Mouse (Mus musculus) small intestine, adult 10 weeks (tissue): ENCODE data around the gene Fam192a. TPM values are rescaled to one million over a fixed set of nuclear protein-coding genes. Genes with fewer than 3 reads are reported as not detected.

Source experiments
- polyA plus RNA-seq: library from polyadenylated mRNA; stranded (reverse); fragments of 350-450 nt; fragmentation: Illumina TruSeq; extraction: RNeasy Lipid Tissue Mini Kit (QIAGEN cat#74804); gene quantifications from one replicate; pipeline ENCODE4 v1.2.3, GENCODE M21; 2014; ENCODE audit warnings: low replicate concordance

The Fam192a gene
- 56.4 TPM for polyA plus RNA-seq

GRCm38 (mm10) chr8:94601607-94602385 lies at the start of gene Fam192a, which contains the start of gene Rspry1:
Fam192a (minus strand) TSS chr8:94601997.
Rspry1 (plus strand) TSS chr8:94601937.

DNA sequence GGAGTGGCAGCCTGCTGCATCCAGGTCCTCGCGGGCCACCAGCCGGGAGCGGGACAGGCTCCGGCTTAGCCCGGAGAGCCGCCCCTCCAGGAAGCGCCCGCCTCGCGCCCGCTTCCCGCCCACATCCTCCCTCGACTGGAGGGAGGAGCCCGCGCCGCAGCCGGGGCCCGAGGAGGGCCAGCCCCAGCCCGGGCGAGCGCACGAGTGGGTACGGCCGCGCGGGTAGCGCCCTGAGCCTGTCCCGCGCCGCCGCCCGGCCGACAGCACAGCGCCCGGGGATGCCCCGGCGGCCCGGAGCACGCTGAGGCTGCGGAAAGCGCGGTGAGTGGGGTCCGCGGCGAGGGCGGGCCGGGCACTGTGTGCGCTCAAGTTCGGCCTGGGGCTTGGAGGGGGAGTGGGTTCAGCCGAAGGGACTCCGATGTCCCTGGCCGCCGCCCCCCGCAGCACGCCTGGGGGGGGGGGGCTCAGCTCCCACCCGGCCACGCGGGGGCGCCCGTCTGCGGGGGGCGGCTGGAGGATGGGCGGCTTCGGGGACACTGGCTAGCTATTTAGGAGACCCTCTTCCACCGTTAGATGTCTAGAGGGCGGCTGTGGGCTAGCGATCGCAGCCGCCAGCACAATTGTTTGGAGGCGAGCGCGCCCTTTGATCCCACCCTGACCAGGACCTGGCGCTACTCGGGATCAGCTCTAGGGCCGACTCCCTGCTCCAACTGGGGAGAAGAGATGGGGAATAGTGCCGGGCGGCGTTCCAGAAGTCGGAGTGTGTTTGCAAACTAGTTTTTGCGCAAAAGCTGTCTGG lies 68.7 kb downstream of the Fam192a start, which contains the start of gene Cpne2:
Gene Cpne2, plus strand, starts transcription at position 118 of the 799 bp plus-strand sequence.

Other genes with a start within 250 kb of the Fam192a start
- 108 TPM for gene Herpud1, start 215.6 kb downstream of the Fam192a start, polyA plus RNA-seq
- gene Nlrc5, start 167.6 kb downstream of the Fam192a start, polyA plus RNA-seq, result 8.2 TPM
- gene Cpne2, start 69.0 kb downstream of the Fam192a start, polyA plus RNA-seq, result 11.6 TPM
- 42.4 TPM for gene Rspry1, start 60 bp downstream of the Fam192a start, polyA plus RNA-seq
- gene Arl2bp, start 64.6 kb upstream of the Fam192a start, polyA plus RNA-seq, result 167 TPM
- 2.6 TPM for gene Pllp, start 94.3 kb upstream of the Fam192a start, polyA plus RNA-seq
- gene Ccl22, start 143.6 kb upstream of the Fam192a start, polyA plus RNA-seq, result 7.0 TPM
- gene Cx3cl1, start 170.0 kb upstream of the Fam192a start, polyA plus RNA-seq, result 2.0 TPM
- gene Ccl17, start 208.5 kb upstream of the Fam192a start, polyA plus RNA-seq, result not detected
- 7.1 TPM for gene Coq9, start 236.3 kb upstream of the Fam192a start, polyA plus RNA-seq
- 10.5 TPM for gene Ciapin1, start 236.4 kb upstream of the Fam192a start, polyA plus RNA-seq